Mouse (Mus musculus) thymus, adult 2 months (tissue): ENCODE results near the gene Prlr. TPM values are rescaled to one million over a fixed set of nuclear protein-coding genes. Genes with fewer than 3 reads are reported as not detected.

ENCODE experiments used
- DNase-seq: peaks from one replicate; pipeline ENCODE4 v3.0.0; 2021
- H3K27ac ChIP-seq: fragments of 200-500 bp; 2 replicates; pipeline ENCODE4 v1.5.1; 2012; ENCODE audit warnings: low read length, control low read depth; ENCODE audit not compliant: control insufficient read depth, insufficient read depth
- H3K27me3 ChIP-seq: fragments of 200-500 bp; 2 replicates; pipeline ENCODE4 v1.6.1; 2012; ENCODE audit warnings: mild to moderate bottlenecking, low read length, moderate library complexity, mixed read lengths; ENCODE audit not compliant: control insufficient read depth, insufficient read depth
- H3K36me3 ChIP-seq: fragments of 200-500 bp; 2 replicates; pipeline ENCODE4 v1.6.1; 2012; ENCODE audit warnings: mild to moderate bottlenecking, low read length, moderate library complexity; ENCODE audit not compliant: control insufficient read depth, insufficient read depth
- H3K4me1 ChIP-seq: fragments of 200-500 bp; replicated peaks from 2 replicates; pipeline ENCODE4 v1.6.1; 2012; ENCODE audit warnings: low read length; ENCODE audit not compliant: control insufficient read depth, insufficient read depth
- H3K4me3 ChIP-seq: fragments of 200-500 bp; 2 replicates; pipeline ENCODE4 v1.5.1; 2012; ENCODE audit warnings: mild to moderate bottlenecking, low read length, control low read depth, moderate library complexity; ENCODE audit not compliant: control insufficient read depth, insufficient read depth
- CTCF ChIP-seq: fragments of 200-500 bp; IDR thresholded peaks from 2 replicates; pipeline ENCODE4 v1.5.1; 2012; ENCODE audit warnings: mild to moderate bottlenecking, control low read depth, low read length, moderate library complexity, borderline replicate concordance; ENCODE audit not compliant: control insufficient read depth, poor library complexity, insufficient read depth; ENCODE audit errors: extremely low read depth
- POLR2A ChIP-seq: fragments of 200-500 bp; IDR thresholded peaks from 2 replicates; pipeline ENCODE4 v1.6.1; 2012; ENCODE audit warnings: mild to moderate bottlenecking, low read length, control low read depth, moderate library complexity; ENCODE audit not compliant: control insufficient read depth, poor library complexity, insufficient read depth; ENCODE audit errors: extremely low read depth
- WGBS: fragments of 180-500 bp; shearing (Covaris S2); methylation state at CpG from one replicate; pipeline ENCODE4 v1.1.7; 2018; 5-methylcytosine and 5-hydroxymethylcytosine counted together
- polyA plus RNA-seq: library from polyadenylated mRNA; depleted of rRNA; stranded (reverse); fragments of >200 nt; gene quantifications from 2 replicates; pipeline ENCODE4 v1.2.3, GENCODE M21; 2012

Prlr gene
- polyA plus RNA-seq, 1 experiment, result 0.16 TPM

DNA sequence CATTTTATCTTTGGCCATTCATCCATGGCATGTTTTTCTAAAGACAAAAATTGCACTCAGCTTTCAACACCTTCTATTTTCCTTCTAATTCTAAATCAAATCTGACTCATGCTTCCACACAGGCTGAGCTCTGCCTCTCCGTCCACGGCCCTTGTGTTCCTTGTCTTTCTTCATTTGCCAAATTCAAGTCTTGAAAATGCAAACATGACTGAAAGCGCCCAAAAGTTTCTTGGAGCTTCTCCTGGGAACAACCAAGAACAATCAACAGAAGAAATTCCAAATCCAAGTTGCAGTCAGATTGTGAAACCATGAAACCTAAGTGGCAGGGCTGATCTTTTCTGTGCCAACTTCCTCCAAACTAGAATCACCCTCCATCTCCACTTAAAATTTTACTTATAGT, 161.6 kb downstream of the Prlr start:
- no peak for DNase-seq
- no peak for TF ChIP-seq POLR2A
- TF ChIP-seq CTCF, result no peak
- H3K4me1 ChIP-seq, result no peaks in the 10 kb centered on the region
- no peaks in the 10 kb centered on the region for H3K36me3 ChIP-seq
- H3K4me3 ChIP-seq, result no peak overlapping the region
- 87% methylated on average over 3 of the region's 3 CpGs for WGBS
- H3K27ac ChIP-seq, result no peak overlapping the region
- no peaks in the 10 kb centered on the region for H3K27me3 ChIP-seq

DNA sequence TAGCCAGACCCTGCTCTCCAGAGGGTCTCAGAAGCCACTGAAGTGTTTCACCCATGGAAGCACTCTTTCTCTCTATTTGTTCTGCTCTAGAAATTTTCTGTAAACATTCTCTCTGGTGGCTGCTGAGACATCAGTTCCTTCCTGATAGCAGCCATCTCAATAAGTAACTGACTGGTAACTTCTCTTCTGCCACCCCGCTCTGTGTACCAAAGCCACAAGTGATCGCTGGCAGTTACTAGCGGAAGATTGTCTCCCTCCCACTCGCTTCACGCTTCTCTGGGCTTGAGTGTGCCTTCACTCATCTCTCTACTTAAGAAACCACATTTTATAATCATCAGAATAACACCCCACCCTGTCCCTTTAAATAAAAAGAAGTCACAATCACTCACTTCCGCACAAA, 170.0 kb downstream of the Prlr start:
- no peak overlapping the region for H3K4me3 ChIP-seq
- WGBS, result 59% methylated on average over 6 of the region's 6 CpGs

DNA sequence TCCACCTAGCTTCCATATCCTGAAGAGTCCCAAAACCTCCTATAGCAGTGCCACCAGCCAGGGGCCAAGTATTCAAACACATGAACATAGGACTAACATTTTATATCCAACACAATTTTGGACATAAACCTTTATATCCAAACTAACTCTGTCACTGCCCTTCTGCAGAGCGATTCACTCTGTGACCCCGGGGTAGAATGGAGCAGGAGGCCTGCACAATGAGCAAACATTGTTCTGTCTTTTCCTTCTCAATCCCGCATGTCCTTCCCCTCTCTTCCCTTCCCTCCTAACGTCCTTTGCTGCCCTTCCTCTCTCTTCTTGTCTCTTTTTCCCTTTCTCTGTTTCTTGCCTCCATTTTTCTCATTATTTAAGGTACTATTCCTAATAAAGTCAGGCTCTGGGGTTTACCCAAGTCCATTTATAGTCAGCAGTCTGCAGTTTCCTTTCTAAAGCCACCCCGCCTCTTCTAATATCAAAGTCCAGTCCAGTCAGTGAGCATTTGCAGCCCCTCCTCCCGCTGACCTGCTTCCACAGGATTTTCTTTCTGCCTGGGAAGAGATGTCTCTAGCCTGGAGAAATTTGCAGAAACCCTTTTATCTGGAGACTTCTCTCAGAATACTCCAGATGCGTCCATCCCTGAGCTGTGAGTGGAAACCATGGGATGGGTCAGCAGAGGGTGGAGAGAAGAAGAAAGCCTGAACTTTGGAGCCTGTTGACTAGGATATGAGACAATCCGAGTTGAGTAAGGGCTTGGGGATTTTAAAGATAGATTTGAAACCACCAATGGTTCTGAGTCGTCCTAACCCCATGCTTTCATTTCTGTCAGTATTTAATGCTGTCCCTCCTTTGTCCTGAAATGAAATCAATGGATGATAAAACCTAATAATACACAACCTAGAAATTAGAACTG, 181.3 kb downstream of the Prlr start, which contains the start of gene Agxt2:
Gene Agxt2, plus strand, starts transcription at position 494 of the 910 bp plus-strand sequence.
- 88% methylated on average over 9 of the region's 9 CpGs for WGBS

More for the DNA sequence above, 170.0 kb downstream of the Prlr start:
- no peak for TF ChIP-seq CTCF
- TF ChIP-seq POLR2A, result no peak
- H3K36me3 ChIP-seq, result no peaks in the 10 kb centered on the region
- H3K27me3 ChIP-seq, result no peaks in the 10 kb centered on the region
- no peak for DNase-seq
- H3K27ac ChIP-seq, result no peak overlapping the region
- no peaks in the 10 kb centered on the region for H3K4me1 ChIP-seq

DNA sequence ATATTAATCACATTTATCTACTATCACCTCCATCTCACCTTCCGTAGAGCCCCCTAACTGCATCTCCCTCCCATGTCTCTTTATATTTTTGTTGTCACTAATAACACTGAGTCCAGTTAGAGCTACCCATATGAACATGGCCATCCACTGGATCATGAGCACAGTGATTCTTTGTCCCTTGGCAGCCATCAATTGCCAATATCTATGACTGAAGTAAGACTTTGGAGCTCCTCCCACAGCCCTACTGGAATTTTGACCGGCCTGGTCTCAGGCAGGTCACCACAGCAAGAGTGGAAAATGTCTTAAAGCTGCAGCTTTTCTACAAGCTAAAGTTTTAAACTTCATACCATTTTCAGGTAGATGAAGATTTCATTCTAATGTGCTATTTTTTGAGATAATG, 189.3 kb downstream of the Prlr start:
- Histone ChIP-seq H3K4me1 (no peaks in the 10 kb centered on the region), H3K36me3 (no peaks in the 10 kb centered on the region)
- 97% methylated on average over 2 of the region's 2 CpGs for WGBS

More for the DNA sequence above, 181.3 kb downstream of the Prlr start, which contains the start of gene Agxt2:
- H3K4me3 ChIP-seq, result no peak within 1 kb of the TSS
- DNase-seq, result no peak
- H3K36me3 ChIP-seq, result no peaks in the 10 kb centered on the region
- no peaks in the 10 kb centered on the region for H3K4me1 ChIP-seq
- H3K27ac ChIP-seq, result no peak within 1 kb of the TSS
- no peaks in the 10 kb centered on the region for H3K27me3 ChIP-seq
- no peak for TF ChIP-seq POLR2A
- no peak for TF ChIP-seq CTCF

DNA sequence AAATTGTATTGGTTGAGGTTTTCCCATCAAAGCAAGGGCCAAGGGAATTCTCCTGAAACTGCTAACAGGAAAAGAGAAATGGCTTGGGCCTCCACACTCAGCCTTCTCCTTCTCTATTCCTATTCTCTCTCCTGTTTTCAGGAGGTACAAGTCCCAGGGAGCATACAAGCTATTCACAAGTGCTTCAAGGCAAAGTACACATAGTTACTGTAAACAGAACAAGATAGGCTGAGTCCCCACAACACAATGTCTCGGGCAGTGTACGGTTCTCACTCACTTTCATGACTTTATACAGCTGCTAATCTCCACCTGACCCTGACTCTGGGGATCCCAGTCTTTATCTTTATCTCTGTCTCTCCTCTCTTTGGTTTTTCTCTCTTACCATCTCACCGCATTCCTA, 198.4 kb downstream of the Prlr start:
- no peaks in the 10 kb centered on the region for H3K36me3 ChIP-seq
- TF ChIP-seq CTCF (no peak), POLR2A (no peak)
- H3K4me3 ChIP-seq, result no peak overlapping the region
- no peak for DNase-seq
- H3K27me3 ChIP-seq, result no peaks in the 10 kb centered on the region
- 93% methylated on average over 3 of the region's 3 CpGs for WGBS
- H3K27ac ChIP-seq, result no peak overlapping the region
- H3K4me1 ChIP-seq, result no peaks in the 10 kb centered on the region

More for the DNA sequence above, 189.3 kb downstream of the Prlr start:
- H3K27me3 ChIP-seq, result no peaks in the 10 kb centered on the region
- TF ChIP-seq CTCF, result no peak
- TF ChIP-seq POLR2A, result no peak
- H3K27ac ChIP-seq, result no peak overlapping the region
- H3K4me3 ChIP-seq, result no peak overlapping the region
- DNase-seq, result no peak

DNA sequence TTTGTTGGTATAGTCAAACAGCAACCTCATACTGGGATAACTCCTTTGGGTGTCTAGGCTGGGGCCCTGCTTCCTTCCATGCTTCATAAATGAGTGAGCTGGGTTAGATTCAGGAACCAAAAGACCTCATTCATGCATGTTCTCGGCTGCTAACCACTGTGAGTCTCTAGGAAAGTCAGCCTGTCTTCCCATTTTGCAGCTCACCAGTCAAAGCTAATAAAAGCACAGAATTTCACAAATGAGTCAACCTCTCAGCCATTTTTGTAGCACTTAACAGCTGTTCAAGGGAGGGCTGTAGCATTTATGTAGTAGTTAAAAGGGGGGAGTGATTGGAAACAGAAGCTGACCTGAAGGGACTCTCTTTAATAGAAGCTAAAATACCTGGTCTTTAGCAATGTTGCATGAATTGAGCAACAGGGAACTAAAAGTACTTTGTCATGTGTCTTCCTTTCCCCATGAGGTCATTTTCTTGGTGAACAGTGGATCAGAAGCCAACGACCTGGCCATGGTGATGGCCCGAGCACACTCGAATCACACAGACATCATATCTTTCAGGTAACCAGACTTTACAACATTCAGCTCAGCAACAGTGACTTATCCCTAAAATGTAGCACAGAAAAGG, 201.4 kb downstream of the Prlr start:
- no peak for DNase-seq
- H3K4me3 ChIP-seq, result no peak overlapping the region
- no peak for TF ChIP-seq POLR2A
- no peak for TF ChIP-seq CTCF
- WGBS, result 83% methylated on average over 4 of the region's 4 CpGs
- H3K27me3 ChIP-seq, result no peaks in the 10 kb centered on the region
- no peak overlapping the region for H3K27ac ChIP-seq
- no peaks in the 10 kb centered on the region for H3K4me1 ChIP-seq
- no peaks in the 10 kb centered on the region for H3K36me3 ChIP-seq
